Mouse (Mus musculus) CH12.LX (cell line): ENCODE measurements around the gene Tmem132d. TPM values are rescaled to one million over a fixed set of nuclear protein-coding genes. Genes with fewer than 3 reads are reported as not detected.

Experiments used
- DNase-seq: peaks from one replicate; pipeline ENCODE4 v3.0.0-alpha.2; 2013; ENCODE audit errors: extremely low read depth
- H3K27ac ChIP-seq: 2 replicates; pipeline ENCODE4 v1.5.1; 2012; ENCODE audit warnings: low read depth, mild to moderate bottlenecking, control low read depth, moderate library complexity; ENCODE audit not compliant: insufficient read depth
- H3K27me3 ChIP-seq: replicated peaks from 2 replicates; pipeline ENCODE3; 2012; ENCODE audit warnings: inconsistent platforms
- H3K36me3 ChIP-seq, 2 experiments: replicated peaks in 1 of 2; 2 replicates each; pipeline versions ENCODE3 to v1.6.1; 2012; ENCODE audit warnings: inconsistent platforms in 1 of 2, low read length in 1 of 2, mild to moderate bottlenecking in 1 of 2, mixed read lengths in 1 of 2, moderate library complexity in 1 of 2; ENCODE audit not compliant: control insufficient read depth in 1 of 2, insufficient read depth in 1 of 2
- H3K4me1 ChIP-seq, 2 experiments: 2 replicates each; pipeline ENCODE4 v1.6.1; 2012; ENCODE audit warnings: inconsistent platforms in 1 of 2, moderate library complexity in 1 of 2; ENCODE audit not compliant: insufficient read depth in 2 of 2, control insufficient read depth in 1 of 2
- H3K4me2 ChIP-seq: 2 replicates; pipeline ENCODE4 v1.6.1; 2012; ENCODE audit warnings: low read depth, mild to moderate bottlenecking, control low read depth; ENCODE audit not compliant: poor library complexity, insufficient read depth, severe bottlenecking
- H3K4me3 ChIP-seq, 3 experiments: fragments of 150-350 bp in 1 of 3; sonication (generic) in 1 of 3; replicated peaks in 1 of 3; 2 replicates each; pipeline versions ENCODE3 to v1.5.1; 2011 to 2012; ENCODE audit warnings: low read depth in 2 of 3, low read length in 2 of 3, mild to moderate bottlenecking in 2 of 3, moderate library complexity in 2 of 3, control low read depth in 1 of 3, improper control_type of control experiment in 1 of 3, inconsistent platforms in 1 of 3, mixed read lengths in 1 of 3; ENCODE audit not compliant: poor library complexity in 1 of 3
- H3K79me2 ChIP-seq: replicated peaks from 2 replicates; pipeline ENCODE4 v1.6.1; 2012; ENCODE audit warnings: mild to moderate bottlenecking, moderate library complexity; ENCODE audit not compliant: control insufficient read depth, poor library complexity, insufficient read depth, severe bottlenecking; ENCODE audit errors: extremely low read depth
- H3K9ac ChIP-seq: 2 replicates; pipeline ENCODE4 v1.6.1; 2012; ENCODE audit warnings: low read depth, mild to moderate bottlenecking, control low read depth, moderate library complexity; ENCODE audit not compliant: insufficient read depth
- H3K9me3 ChIP-seq: replicated peaks from 2 replicates; pipeline ENCODE3; 2012; ENCODE audit warnings: low read length, inconsistent platforms, mixed read lengths
- ETS1 ChIP-seq: conservative IDR thresholded peaks from 2 replicates; pipeline ENCODE4 v1.6.1; 2012; ENCODE audit warnings: low read depth, mild to moderate bottlenecking, inconsistent platforms, low read length, improper control_type of control experiment, moderate library complexity
- GABPA ChIP-seq: IDR thresholded peaks from 2 replicates; pipeline ENCODE4 v1.6.1; 2012; ENCODE audit warnings: low read depth, low read length, improper control_type of control experiment, inconsistent platforms; ENCODE audit not compliant: insufficient replicate concordance
- IRF4 ChIP-seq: IDR thresholded peaks from 2 replicates; pipeline ENCODE4 v1.6.1; 2014; ENCODE audit warnings: low read depth, mild to moderate bottlenecking, inconsistent platforms, low read length, improper control_type of control experiment
- JUN ChIP-seq: IDR thresholded peaks from 2 replicates; pipeline ENCODE4 v1.6.1; 2011; ENCODE audit warnings: low read depth, mild to moderate bottlenecking, low read length, improper control_type of control experiment, moderate library complexity; ENCODE audit not compliant: insufficient read depth
- KAT2A ChIP-seq: IDR thresholded peaks from 2 replicates; pipeline ENCODE4 v1.6.1; 2012; ENCODE audit warnings: low read length, improper control_type of control experiment, inconsistent platforms; ENCODE audit not compliant: insufficient replicate concordance
- MAX ChIP-seq: IDR thresholded peaks from 2 replicates; pipeline ENCODE4 v1.6.1; 2011; ENCODE audit warnings: low read length, improper control_type of control experiment
- MAZ ChIP-seq: IDR thresholded peaks from 2 replicates; pipeline ENCODE4 v1.6.1; 2012; ENCODE audit warnings: low read depth, mild to moderate bottlenecking, inconsistent platforms, low read length, improper control_type of control experiment, moderate library complexity
- MXI1 ChIP-seq: IDR thresholded peaks from 2 replicates; pipeline ENCODE4 v1.6.1; 2011; ENCODE audit warnings: mild to moderate bottlenecking, low read depth, low read length, improper control_type of control experiment
- NELFE ChIP-seq: IDR thresholded peaks from 2 replicates; pipeline ENCODE4 v1.6.1; 2011; ENCODE audit warnings: low read depth, low read length, improper control_type of control experiment
- NRF1 ChIP-seq: IDR thresholded peaks from 2 replicates; pipeline ENCODE4 v1.6.1; 2014; ENCODE audit warnings: low read depth, mild to moderate bottlenecking, inconsistent platforms, low read length, improper control_type of control experiment, moderate library complexity
- PAX5 ChIP-seq: IDR thresholded peaks from 2 replicates; pipeline ENCODE4 v1.6.1; 2012; ENCODE audit warnings: low read length, inconsistent platforms, mixed read lengths
- POLR2AphosphoS2 ChIP-seq: IDR thresholded peaks from 2 replicates; pipeline ENCODE4 v1.6.1; 2011; ENCODE audit warnings: low read depth, low read length, improper control_type of control experiment
- TCF12 ChIP-seq: IDR thresholded peaks from 2 replicates; pipeline ENCODE4 v1.6.1; 2014; ENCODE audit warnings: low read depth, mild to moderate bottlenecking, inconsistent platforms, low read length, improper control_type of control experiment
- UBTF ChIP-seq: IDR thresholded peaks from 2 replicates; pipeline ENCODE4 v1.6.1; 2012; ENCODE audit warnings: low read depth, mild to moderate bottlenecking, inconsistent platforms, low read length, improper control_type of control experiment, moderate library complexity
- USF2 ChIP-seq: conservative IDR thresholded peaks from 2 replicates; pipeline ENCODE4 v1.6.1; 2011; ENCODE audit warnings: low read depth, low read length, improper control_type of control experiment
- ZKSCAN1 ChIP-seq: IDR thresholded peaks from 2 replicates; pipeline ENCODE4 v1.6.1; 2012; ENCODE audit warnings: low read depth, inconsistent platforms, low read length, improper control_type of control experiment, borderline replicate concordance
- ZMIZ1 ChIP-seq: IDR thresholded peaks from 2 replicates; pipeline ENCODE4 v1.6.1; 2012; ENCODE audit warnings: low read depth, mild to moderate bottlenecking, inconsistent platforms, low read length, improper control_type of control experiment
- dilution Hi-C: fragments of 300-500 bp; cut with MboI; formaldehyde crosslinking; loops from 2 replicates; pipeline ENCODE4 v1.14.3; 2020; ENCODE audit warnings: low sequenced_read_pairs; ENCODE audit not compliant: extremely low pct_unique_long_range_greater_than_20kb, extremely low pct_ligation_motif_present
- in situ Hi-C: fragments of 300-500 bp; cut with MboI; formaldehyde crosslinking; loops from 3 replicates; pipeline ENCODE4 v1.14.3; 2019; ENCODE audit warnings: low sequenced_read_pairs, low pct_ligation_motif_present, low pct_unique_long_range_greater_than_20kb, mixed read lengths
- polyA plus RNA-seq: library from polyadenylated mRNA; unstranded; fragments of >175 nt; gene quantifications from 2 replicates; pipeline ENCODE4 v1.2.1, GENCODE M21; 2012; ENCODE audit warnings: low read depth; ENCODE audit not compliant: insufficient read length
- total RNA-seq, 2 experiments: library from RNA; depleted of rRNA; stranded (reverse); fragments of 300-350 nt in 1 of 2; fragments of >200 nt in 1 of 2; gene quantifications; 2 replicates each; pipeline ENCODE4 v1.2.3; 2012 to 2014

Gene Tmem132d
- total and polyA plus RNA-seq, 3 experiments, result not detected

GRCm38 (mm10) chr5:127831791-127832190 lies 601.1 kb downstream of the Tmem132d start:
- H3K9ac ChIP-seq, result no peak overlapping the region
- H3K27ac ChIP-seq, result no peak overlapping the region
- DNase-seq, result no peak
- H3K9me3 ChIP-seq, result peaks cover 74% of the 10 kb centered on the region
- H3K4me3 ChIP-seq, result no peak overlapping the region
- no peaks in the 10 kb centered on the region for H3K4me1 ChIP-seq
- no peaks in the 10 kb centered on the region for H3K79me2 ChIP-seq
- no peak for TF ChIP-seq UBTF
- TF ChIP-seq NRF1, result no peak
- TF ChIP-seq ZMIZ1, result no peak
- TF ChIP-seq, all 38 proteins: peak for 0
- dilution Hi-C loops, result no loop called here
- H3K36me3 ChIP-seq, result no peaks in the 10 kb centered on the region
- in situ Hi-C loops, result no loop called here
- no peak overlapping the region for H3K4me2 ChIP-seq
- no peaks in the 10 kb centered on the region for H3K27me3 ChIP-seq

- TF ChIP-seq TCF12, result no peak
- TF ChIP-seq MAX, result no peak
- TF ChIP-seq PAX5, result no peak
- no peak for TF ChIP-seq POLR2AphosphoS2
- no peak for TF ChIP-seq KAT2A
- no peak for TF ChIP-seq ETS1
- TF ChIP-seq JUN, result no peak
- no peak for TF ChIP-seq MAZ
- TF ChIP-seq IRF4, result no peak
- no peak for TF ChIP-seq UBTF
- TF ChIP-seq NELFE, result no peak
- TF ChIP-seq GABPA, result no peak
- TF ChIP-seq USF2, result no peak
- TF ChIP-seq ZKSCAN1, result no peak
- no peak for TF ChIP-seq MXI1
- Histone ChIP-seq H3K79me2 (no peaks in the 10 kb centered on the region), H3K9me3 (peaks cover 82% of the 10 kb centered on the region), H3K27me3 (no peaks in the 10 kb centered on the region), H3K4me2 (no peak overlapping the region), H3K9ac (no peak overlapping the region), H3K4me3 (no peak overlapping the region), H3K36me3 (no peaks in the 10 kb centered on the region), H3K27ac (no peak overlapping the region; the same call in 1 of the 2 replicates), H3K4me1 (no peaks in the 10 kb centered on the region)
- dilution Hi-C loops, result no loop called here
- no peak for DNase-seq
- in situ Hi-C loops, result no loop called here
Observed at GRCm38 (mm10) chr5:127830831-127831230, 602.0 kb downstream of the Tmem132d start.
